Mouse (Mus musculus) lung, postnatal 4 days (tissue): ENCODE measurements at regions not wholly inside any gene's neighbourhood (a gene's known extent, or its start where the extent isn't known, plus 50 kb on each side); places are given as distances from the start of the nearest gene placed in this dataset.
"Not testable (repeated sequence)": the region's sequence is repeated elsewhere in the genome, so short reads cannot be mapped to it uniquely, and the experiment has no call there.

Experiments used
- DNase-seq, 2 experiments: peaks; one replicate each; pipeline ENCODE4 v3.0.0; 2021

DNA sequence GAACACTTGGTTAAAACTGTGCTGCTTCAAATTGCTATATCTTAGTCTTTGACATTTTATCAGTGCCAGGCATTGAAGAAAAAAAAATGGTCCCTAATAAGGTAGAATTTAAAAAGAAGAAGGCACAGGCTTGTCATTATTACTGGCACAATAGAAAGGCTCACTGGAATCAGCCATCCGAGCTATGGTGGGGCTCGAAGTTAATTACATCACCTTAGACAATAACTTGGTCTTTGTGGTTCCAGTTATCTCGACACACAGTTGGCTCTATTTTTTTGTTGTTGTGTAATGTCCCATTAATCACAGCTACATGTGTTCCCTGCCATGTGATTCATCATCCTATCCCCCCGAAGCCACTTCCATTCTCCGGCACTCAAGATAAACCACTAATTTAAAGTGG is 825.1 kb downstream of the Rab28 start:
- DNase-seq, result no peak

DNA sequence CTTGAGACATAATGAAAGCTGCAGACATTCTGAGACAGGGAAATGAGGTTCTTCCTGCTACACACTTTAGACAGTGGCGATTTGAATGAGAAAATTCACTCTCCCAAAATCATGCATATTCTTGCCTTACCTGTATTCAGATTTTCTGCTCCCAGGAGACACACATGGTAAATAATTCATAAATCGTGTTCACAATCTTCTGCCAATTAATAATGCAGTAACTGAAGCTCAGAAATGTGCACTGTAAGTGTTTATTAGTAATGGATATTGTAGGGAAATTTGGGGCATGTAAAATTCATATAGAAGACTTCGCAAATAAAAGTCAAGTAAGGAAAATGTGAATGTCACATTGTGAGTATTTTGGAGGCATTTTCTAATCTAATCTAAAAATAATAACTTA is 830.2 kb downstream of the Rab28 start:
- no peak for DNase-seq

DNA sequence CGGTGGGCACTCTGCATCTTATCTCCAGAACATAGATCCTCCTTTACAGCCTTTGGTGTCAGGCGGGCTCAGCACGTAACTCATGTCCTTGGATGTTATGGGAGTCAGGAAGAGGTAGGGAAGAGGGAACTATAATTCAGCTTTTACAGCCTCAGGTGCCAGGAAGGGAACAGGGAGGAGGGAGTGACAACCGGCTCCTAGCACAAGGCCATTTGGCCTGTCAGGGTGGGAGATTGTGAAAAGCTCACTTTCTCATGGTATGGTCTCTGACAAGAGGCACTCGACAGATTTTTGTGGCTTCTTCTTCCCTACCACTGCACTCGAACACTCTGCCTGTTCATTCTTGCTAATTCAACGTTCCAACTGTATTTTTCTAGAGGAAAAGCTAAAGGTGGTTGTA is 845.6 kb downstream of the Rab28 start:
- not testable (repeated sequence) for DNase-seq
